Mouse (Mus musculus) hindlimb bud, embryonic 11.5 days (tissue): Measurements from ENCODE around the gene Slc25a10.

Experiments used
- DNase-seq: peaks from one replicate; pipeline ENCODE4 v3.0.0-alpha.2; 2012; ENCODE audit warnings: low read depth, low spot score; ENCODE audit errors: extremely low spot score

Gene Slc25a10

DNA sequence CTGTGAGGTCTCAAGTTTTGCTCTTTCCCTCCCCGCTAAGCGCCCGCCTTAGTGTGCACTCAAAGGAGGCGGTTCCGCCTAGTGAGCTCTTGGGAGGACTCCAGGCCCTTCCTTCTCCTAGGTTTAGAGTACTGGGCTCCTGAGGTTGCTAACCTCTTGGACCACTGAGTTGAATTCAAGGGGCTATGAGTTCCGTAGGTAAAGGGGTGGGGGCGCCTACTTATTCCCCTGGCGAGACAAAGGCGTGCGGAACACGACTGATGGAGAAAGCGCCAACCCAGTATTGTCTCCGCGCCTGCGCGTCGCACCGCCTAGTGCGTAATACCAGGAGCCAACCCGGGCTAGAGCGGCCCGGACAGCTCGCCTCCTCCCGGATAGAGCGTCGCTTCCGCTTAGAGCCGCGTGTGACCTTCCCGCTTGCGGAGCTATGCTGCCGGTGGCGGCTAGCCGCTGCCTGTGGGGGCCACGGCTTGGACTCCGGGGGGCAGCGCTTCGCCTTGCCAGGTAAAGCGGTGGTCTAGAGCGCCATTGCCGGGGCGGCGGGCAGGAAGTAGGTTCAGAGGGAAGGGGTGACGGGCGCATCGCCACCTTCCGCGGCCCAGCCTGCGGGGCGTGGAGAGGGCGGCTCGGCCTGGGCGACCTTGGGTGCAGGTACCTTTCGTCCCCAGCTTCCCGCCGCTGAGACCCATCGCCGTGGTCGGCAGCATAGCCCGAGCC, 7.2 kb upstream of the Slc25a10 start, which contains the start of gene Mrpl12:
Gene Mrpl12, plus strand, starts transcription at position 349 of the 717 bp plus-strand sequence.
- DNase-seq, result peak; percentile 87

DNA sequence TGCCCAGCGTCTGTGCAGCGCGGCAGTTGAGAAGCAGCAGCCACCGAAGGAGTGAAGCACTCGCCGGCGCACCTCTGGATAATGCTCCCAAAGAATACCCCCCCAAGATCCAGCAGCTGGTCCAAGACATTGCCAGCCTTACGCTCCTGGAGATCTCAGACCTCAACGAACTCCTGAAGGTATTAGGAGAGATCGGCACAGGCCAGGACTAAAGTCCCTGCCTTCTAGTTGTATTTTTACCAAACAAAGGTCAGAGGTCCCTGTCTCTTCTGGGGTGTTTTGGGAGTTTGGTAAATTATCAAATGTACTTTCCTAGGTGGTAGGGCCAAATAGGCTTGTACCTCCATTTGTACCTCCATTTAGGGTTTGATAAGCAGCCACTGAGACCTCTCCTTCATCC, 6.4 kb upstream of the Slc25a10 start:
- no peak for DNase-seq

DNA sequence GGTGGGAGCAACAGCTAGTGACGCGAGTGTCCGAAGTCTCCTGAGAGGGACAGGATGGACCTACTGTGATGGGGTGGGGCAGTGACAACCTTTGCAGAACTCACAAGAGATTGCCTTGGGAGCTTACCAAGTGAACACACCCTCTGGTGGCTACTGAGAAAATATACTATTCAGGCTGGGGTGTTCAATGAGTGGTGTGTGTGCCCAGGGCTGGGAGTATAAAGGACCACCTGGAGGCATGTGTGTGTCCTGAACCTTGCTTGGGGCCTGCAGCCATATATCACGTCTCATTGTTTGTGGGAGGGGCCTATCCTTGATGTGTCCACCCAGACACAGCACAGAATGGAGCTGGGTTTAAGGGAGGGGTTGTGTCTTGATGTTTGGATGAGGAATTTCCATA, 3.1 kb upstream of the Slc25a10 start:
- no peak for DNase-seq

DNA sequence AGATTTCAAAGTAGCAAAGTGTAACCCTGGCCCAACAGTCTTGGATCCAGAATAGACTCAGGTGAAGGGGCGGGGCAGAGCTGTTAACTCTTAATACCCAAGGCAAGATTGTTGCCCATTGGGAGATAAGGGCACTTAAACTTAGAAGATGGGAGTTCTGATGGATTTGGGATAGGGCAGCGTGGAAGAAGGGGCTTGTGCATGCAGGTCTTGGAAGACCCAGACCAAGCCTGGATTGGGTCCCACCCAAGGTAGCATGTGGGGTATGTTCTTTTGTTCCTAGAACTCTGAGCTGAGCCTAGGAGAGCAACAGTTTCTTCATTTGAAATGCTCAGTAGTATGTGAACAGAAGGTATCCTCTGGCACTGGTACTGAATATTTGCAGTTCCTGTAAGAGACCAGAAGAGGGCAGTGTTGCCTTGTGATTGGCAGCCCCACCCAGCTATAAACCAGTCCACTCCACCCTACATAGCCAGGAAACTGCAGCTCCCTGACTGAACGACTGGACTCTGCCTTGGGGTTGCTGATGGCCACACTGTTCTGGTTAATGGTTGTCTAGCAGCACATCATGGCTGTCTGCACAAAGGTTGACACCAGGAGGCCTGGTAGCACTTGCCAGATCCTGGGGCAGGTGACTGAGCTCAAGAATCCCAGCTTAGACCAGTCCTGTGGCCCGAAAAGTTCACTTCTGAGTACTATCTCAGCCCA, 2.4 kb upstream of the Slc25a10 start:
- DNase-seq, result peak; percentile 79

DNA sequence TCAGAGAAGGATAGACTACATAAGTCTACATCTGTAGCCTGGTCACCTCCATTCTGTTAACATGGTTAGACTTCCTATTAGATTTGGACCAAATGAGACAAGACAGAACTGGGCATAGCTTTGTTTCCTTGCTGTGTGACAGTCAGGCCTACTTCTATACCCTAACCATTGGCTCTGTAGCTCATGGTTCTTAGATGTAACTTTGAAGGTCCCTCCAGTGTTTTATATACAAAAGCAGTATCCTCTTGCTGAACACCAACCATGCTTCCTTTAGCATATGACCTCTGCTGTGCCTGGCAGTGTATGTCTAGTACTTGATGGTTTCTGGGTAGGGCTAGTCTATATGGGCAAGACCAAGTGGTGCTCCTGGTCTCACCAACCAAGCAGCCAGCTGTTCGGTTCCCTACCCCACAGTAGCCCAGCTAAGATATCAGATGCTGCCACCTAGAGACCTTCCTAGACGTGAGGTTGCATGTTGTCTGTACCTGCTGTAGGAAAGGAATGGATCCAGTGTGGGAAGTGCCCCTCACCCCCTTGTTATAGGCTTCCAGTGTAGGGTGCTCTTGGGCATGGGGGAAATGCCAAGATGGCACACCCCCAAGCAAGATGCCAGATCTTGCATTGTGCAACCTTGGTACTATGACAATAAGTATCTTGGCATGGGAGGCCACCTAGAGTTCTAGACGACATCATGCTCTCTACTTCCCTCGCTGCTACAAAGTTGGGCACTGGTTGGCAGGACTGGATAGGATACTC, 1.2 kb upstream of the Slc25a10 start:
- DNase-seq, result no peak

- peak; percentile 41 for DNase-seq
Measured at GRCm38 (mm10) chr11:120492024-120492877, 611 bp downstream of the Slc25a10 start.

GRCm38 (mm10) chr11:120492878-120493203, 1.2 kb downstream of the Slc25a10 start:
- no peak for DNase-seq

GRCm38 (mm10) chr11:120493351-120493750, 1.7 kb downstream of the Slc25a10 start:
- DNase-seq, result no peak

DNA sequence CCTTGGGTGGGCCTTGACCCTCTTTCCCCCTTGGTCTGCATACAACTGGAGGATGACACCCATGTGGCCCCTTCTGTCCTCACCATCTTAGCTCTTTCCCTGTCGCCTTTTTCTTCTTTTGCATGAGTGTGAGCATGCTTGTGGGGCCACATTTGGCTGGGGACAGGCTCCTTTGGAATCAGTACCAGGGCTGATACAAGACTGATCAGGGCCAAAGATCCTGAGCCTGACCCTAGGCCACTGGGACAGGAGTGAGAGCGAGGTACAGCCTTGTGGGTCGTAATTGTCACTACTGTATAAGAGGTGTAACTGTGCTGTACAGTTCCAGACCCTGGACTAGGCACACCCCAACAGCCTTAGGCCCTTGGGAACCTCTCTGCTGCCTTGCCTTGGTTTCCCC, 2.3 kb downstream of the Slc25a10 start:
- DNase-seq, result no peak

DNA sequence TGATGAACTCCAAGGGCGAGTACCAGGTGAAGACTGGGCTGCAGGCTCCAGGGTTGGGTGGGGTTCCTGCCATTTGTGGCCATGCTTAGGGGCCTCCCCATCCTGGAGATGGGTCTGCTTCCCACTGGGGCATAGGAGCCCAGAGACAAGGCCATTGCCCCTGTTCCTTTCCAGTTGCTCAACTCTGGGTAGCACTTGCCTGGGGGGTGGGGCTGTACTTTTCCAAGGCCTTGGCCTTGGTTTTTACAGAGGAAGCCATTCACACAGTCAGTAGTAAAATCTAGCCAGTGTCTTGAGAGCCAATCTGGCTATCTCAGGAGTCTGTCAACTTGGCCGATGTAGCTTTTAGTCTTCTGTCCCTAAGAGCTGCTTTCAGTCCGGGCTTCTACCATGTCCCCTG, 5.8 kb downstream of the Slc25a10 start:
- no peak for DNase-seq

DNA sequence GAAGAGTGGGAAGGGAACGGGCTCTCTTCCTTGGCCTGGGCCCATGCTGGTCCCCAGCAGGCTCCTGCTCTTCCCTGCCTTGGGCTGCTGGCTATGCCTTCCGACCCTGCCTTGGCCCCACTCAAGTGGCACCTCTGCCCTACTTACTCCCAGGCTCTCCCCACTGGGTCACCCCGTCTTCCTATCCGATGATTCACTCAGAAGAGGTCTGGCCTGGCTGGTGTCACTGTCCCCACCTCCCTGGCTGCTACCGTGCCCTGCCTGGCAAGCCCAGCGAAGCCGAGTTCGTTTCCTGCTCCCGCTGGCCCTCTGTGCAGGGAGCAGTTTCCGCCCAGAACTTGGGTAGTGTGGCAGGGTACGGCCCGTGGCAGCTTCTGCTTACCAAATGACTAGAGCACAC, 6.6 kb downstream of the Slc25a10 start:
- DNase-seq, result no peak

DNA sequence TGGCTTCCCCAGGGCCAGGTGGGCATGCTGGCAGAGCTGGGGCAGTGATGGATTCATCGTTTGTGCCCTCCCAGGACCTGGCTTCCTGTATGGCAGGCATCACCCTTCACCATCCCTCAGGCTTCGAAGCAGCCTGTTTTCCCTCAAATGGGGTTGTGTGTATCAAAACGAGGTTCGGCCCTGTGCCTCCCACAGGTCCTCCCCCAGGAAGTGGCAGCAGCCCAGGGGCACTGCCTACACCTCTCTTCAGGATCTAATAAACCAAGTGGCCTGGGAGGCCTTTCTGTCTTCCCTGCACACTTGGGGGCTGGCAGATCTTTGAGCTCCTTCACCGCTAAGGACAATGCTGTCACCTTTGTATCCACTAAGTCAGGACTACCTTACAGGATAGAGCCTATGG, 7.3 kb downstream of the Slc25a10 start:
- no peak for DNase-seq

DNA sequence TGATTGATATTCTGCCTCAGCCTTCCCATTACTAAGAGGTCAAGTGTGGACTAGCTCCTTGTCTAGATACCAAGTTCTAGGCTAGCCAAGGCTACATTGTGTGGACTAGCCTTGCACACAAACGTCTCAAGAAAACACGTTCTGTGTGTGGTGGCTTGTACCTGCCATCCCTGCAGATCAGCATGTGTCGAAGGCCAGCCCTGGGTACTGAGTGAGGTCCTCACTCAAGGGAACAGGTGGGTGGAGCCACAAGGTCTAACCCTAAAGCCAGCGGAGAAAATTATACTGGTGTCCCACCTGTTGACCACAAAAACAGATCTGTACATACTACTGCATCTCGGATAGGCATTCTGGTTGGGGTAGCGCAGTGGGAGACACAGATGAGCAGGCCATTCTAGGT, 8.3 kb downstream of the Slc25a10 start:
- no peak for DNase-seq

GRCm38 (mm10) chr11:120500357-120500756, 8.7 kb downstream of the Slc25a10 start:
- DNase-seq, result no peak

- DNase-seq, result no peak
Measured at GRCm38 (mm10) chr11:120501018-120501417, 9.4 kb downstream of the Slc25a10 start.

- no peak for DNase-seq
Measured at GRCm38 (mm10) chr11:120501701-120502100, 10.1 kb downstream of the Slc25a10 start.

DNA sequence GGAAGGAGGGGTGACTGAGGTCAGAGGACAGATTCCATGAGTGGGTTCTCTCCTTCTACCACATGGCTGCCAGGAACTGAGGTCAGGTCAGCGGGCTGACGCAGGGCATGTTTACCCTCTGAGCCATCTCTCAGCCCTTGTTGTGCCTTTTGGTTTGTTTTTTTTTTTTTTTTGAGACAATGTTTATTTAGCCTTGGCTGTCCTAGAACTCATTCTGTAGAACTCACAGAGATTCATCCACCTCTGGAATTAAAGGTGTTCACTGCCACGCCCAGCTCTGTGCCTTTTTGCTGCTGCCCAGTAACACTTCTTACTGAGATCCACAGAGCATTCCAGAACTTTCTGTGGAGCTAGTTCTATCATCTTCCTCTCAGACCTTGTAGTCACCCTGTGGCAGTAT, 14.0 kb downstream of the Slc25a10 start:
- DNase-seq, result no peak

GRCm38 (mm10) chr11:120506899-120507298, 15.3 kb downstream of the Slc25a10 start:
- DNase-seq, result no peak

GRCm38 (mm10) chr11:120507611-120508289, 16.1 kb downstream of the Slc25a10 start:
- no peak for DNase-seq

DNA sequence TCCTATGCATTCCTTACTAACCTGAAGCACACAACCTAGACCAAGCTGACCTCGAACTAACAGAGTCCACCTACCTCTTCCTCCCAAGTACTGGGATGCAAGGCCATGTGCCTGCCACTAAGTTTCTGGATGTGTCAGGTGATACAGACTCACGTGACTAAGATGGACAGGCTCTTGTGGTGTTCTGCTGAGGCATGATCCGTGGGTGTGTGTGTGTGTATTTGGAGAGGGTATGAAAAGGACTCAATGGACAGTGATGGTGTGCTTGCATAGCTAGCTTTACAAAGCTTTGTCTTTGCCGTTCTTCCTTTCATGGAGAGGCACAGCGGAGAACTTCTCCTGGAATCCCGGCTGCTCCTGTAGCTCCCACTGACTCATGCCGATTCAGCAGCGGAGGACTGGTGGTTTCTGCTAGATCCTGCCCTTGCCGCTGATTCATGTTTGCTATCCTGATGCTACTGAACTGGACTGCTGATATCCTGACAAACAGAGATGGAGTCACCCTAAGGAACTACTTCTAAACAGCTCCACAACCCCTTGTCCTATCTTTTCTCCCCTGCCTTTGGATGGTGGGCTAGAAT, 16.7 kb downstream of the Slc25a10 start:
- no peak for DNase-seq
